Mouse (Mus musculus): ENCODE measurements around the gene Rgs3.

GRCm38 (mm10) chr4:62609333-62609732 lies 49.7 kb downstream of the Rgs3 start:
- TF ChIP-seq CTCF (IDR thresholded peaks at IDR 0.05; ENCODE audit: low read depth, low read length) (no peak), POLR2A (IDR thresholded peaks at IDR 0.05; ENCODE audit: extremely low read depth, insufficient read depth, low read length) (no peak)
